Mouse (Mus musculus): ENCODE results near the gene Itgb5. TPM values are rescaled to one million over a fixed set of nuclear protein-coding genes. Genes with fewer than 3 reads are reported as not detected.
A peak's percentile ranks its signal among the peaks of the same experiment; 100 is the strongest.

Gene Itgb5
- total RNA-seq, 4 experiments from 2014 or later, result 42.5 to 81.2 (median 53.6) TPM

GRCm38 (mm10) chr16:33904553-33904952, 75.1 kb downstream of the Itgb5 start:
- DNase-seq (ENCODE audit: low spot score in 2 of 2), result no peak

DNA sequence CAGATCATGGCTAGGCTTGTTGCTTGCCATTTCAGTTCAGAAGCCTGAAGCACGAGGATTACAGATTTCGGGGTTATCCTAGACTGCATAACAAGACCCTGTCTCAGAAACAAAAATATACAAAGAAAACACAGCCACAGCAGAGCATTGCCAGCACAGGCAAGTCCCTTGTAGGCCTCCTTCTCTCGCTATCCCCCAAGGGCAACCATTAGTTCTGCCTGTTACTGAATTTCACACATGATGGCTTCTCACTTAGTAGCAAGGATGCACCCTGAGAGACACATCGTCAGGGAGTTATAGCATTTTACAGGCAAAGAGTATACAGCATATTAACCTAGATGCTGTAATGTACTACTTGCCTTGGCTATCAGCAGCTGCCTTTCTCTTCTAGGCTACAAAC, 78.8 kb downstream of the Itgb5 start:
- DNase-seq (ENCODE audit: low spot score in 2 of 2), result no peak

DNA sequence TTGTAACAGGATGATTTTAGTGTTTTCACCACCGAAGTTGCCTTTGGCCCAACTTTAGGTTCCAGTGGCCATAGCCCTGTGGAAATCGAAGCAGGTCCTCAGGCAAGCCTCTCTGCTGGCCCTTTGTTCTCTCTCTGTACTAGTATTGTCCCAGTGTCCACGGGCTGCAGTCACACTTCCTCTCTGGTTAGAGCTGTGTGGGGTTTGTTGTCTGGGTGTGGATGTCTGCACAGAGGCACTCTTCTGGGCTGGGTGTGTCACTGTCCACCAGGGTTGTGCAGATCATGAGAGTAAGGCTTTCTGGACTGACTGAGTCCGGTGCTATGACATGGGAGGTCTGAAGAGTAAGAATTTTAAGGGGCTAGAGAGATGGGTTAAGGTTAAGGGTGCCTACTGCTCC, 85.5 kb downstream of the Itgb5 start:
- DNase-seq (ENCODE audit: low spot score in 2 of 2), result no peak

DNA sequence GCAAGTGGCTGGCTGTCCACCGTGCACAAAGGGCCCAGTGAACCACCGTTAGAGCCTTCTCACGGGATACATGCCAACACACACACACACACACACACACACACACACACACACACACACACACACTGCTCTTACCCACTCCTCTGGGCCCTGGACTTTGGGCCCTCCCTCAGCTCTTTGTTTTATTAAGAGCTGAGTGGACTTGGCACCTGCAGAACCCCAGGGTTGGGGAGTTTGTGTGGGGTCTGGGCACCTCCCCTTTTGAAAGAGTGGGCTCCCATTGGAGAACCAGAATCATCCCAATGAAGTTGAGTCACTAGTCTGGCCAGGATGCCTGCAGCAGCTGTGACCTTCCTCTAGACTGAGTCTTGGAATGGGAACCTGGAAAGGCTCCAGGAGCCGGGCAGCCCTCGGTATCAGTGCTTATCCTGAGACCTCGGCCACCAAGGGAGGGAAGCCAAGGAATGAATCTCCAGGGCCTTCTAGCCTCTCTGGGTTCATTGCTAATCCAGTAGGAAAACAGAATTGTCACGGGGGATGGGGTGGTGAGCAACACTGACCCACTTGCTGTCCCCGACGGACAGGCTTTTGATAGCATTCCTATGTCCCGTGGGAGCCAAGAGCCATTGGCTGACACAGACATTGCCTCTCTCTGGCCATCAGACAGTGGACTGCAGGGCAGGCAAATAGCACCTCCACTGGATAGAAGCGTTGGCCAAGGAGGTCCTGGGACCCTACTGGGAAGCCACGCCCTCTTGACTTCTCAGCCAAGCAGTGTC, 87.2 kb downstream of the Itgb5 start:
- DNase-seq (ENCODE audit: low spot score in 2 of 2), result peak in 1 of 2 experiments; percentile 35

- no peak for DNase-seq (ENCODE audit: low spot score in 2 of 2)
These were observed 87.9 kb downstream of the Itgb5 start for GRCm38 (mm10) chr16:33917390-33917789.

DNA sequence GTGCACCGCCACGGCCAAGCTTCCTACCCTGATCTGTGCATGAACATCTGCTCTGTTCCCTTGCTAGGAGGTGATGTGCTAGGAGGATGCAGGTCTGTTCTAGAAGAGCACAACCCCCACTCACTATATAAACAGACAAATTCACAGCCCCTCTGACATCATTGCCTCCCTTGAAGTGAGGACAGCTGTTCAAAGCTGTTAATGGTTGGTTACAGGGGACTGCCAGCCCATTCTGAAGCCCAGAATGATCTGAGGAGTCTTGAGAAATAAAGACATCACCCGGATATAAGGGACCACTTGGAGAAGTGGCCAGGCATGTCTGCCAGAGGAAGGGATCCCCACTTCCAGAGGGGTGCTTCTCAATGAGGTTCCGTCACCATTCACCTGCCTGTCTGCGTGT, 88.5 kb downstream of the Itgb5 start:
- no peak for DNase-seq (ENCODE audit: low spot score in 2 of 2)

GRCm38 (mm10) chr16:33921514-33921913, 92.0 kb downstream of the Itgb5 start:
- DNase-seq (ENCODE audit: low spot score in 2 of 2), result no peak

DNA sequence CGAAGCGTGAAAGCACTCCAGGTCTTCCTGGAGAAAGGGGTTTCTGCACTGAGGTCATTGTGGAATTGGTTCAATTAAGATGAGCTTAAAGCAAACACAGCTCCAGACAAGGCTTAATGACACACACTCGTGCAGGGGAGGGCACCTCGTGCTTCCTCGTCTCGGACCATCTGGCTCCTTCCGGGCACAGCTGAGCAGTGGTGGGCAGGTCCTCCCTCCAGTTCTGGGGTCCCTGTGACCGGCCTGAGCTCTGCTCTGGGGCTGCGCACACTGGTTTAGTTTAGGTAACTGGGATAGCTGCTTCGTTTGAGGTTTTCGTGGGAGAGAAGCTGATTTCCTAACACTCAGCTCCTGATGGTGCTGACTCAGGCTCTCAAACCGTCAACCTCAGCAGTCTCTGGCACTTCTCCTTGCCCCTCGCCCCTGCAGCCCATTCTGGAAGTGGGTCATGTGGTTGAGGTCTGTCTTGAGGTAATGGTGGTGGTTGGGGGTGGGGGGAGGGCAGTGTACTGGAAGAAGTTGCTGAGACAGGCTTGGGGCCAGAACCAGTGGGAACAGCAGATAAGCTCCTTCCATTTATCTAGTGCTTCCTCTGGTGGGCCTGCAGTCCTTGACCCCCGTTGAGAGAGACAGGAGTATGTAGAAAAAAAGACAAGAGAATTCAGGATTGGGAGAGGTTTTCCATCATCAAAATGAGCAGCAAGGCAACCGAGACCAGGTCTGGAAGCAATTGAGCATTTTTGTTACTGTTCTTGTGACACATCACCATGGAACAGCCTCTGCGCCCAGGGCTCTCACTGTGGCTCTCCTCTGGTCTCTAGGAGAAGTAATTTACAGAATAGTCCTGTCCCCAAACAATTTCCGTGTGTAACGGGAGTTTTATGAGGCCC, 92.9 kb downstream of the Itgb5 start:
- DNase-seq (ENCODE audit: low spot score in 2 of 2), result no peak

DNA sequence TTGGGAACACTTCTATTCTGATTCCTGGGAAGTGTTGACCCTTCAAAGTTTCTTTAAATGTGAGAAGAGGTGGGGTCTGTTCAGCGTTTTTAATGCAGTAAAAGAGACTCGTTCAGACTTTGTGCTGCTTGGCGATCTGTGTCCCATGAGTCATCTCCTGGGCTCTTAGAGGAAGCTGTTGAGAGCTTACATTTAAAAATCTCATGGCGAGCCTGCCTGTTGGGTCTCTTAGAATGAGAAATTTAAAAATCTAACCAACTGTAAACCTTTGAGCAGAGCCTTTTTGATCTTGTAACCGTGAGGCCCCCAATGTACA, 93.5 kb downstream of the Itgb5 start:
- no peak for DNase-seq (ENCODE audit: low spot score in 2 of 2)

DNA sequence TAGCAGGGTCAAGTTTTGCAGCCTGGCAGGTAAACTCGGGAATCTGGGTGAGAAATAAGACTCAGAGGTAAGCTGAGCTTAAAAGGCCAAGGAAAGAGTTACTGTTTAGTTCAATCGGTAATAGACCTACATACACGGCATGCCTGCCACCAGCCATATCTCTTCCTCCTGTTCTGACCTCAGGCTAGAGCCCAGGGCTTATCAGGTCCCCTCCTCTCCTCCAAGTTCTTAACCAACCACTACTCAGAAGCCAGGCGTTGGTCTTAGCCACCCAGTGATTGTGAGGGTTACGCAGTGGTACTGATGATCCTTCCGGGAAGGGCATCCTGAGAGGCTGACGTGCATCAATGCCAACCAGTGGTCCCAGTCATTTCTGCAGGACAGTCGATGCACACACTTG, 94.3 kb downstream of the Itgb5 start:
- no peak for DNase-seq (ENCODE audit: low spot score in 2 of 2)

- no peak for DNase-seq (ENCODE audit: low spot score in 2 of 2)
These were observed 97.9 kb downstream of the Itgb5 start for GRCm38 (mm10) chr16:33927263-33927824.

DNA sequence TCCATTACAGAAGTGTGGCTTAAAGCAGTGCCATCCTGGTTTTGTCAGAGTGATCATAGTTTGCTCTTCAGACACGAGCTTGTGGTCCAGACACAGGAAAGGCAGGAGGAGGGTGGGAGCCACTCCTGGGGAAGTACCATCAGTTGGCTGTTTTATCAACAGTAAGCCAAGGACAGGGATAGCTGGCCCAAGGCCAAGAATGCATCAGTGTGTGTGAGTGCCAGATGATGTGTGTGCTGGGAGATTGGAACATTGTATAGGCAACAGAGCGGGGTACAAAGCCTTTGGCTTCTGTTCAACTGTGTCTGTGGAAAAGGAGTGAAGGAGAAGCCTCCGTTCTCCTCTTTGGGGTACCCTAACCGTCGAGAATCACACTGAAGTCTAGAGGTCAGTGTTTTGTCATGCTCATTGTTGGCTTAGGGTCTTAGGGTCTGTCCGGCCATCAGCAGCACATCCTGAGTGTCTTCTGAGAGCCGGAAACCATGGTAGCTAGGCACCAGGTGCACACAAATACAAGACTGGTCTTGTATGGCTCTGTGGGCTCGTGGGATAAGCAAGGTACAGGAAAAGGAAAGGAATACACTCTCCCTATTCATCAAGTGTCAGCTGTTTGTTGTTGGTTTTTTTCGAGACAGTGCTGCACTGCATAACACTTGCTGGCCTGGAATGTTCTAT, 99.5 kb downstream of the Itgb5 start:
- DNase-seq (ENCODE audit: low spot score in 2 of 2), result no peak

GRCm38 (mm10) chr16:33930785-33931184, 101.3 kb downstream of the Itgb5 start:
- DNase-seq (ENCODE audit: low spot score in 2 of 2), result no peak

GRCm38 (mm10) chr16:33931682-33932081, 102.2 kb downstream of the Itgb5 start:
- DNase-seq (ENCODE audit: low spot score in 2 of 2), result no peak

DNA sequence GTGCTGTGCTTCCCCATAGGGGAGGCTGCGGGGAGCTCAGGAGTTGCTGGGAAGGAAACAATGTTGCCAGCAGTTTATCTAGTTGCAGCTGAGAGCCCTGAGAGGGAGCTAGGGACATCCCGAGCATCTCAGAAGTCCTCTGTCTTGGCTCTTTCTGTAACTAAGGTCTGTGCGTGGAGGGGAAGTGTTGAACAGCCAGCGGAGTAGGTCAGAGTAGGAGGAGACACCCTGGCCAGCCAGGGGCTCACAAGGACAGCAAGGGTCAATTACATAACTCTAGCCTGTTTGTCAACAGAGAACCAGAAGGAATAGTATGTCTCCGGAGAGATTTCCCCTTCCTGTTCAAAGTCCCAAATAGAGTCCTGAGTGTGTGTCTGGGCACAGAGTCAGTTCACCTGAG, 102.7 kb downstream of the Itgb5 start:
- DNase-seq (ENCODE audit: low spot score in 2 of 2), result no peak

DNA sequence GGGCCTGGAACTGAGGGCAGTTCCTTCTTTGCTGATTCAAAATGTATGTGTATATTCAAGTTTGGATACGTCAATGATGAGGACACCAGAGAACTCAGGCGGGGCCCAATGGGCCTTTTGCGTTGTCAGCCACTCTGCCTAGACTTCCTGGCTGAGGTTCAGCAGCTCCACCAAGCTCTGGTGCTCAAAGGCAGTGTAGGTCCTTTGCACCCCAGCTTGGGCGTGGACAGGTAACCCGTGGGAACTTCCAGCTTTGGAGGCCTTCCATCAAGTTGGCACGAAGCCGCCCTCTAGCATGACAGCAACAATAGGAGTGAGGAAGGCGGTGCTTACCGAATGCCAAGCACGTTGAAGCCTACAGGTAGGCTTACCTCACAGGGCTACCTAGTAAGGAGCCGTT, 103.9 kb downstream of the Itgb5 start:
- no peak for DNase-seq (ENCODE audit: low spot score in 2 of 2)

DNA sequence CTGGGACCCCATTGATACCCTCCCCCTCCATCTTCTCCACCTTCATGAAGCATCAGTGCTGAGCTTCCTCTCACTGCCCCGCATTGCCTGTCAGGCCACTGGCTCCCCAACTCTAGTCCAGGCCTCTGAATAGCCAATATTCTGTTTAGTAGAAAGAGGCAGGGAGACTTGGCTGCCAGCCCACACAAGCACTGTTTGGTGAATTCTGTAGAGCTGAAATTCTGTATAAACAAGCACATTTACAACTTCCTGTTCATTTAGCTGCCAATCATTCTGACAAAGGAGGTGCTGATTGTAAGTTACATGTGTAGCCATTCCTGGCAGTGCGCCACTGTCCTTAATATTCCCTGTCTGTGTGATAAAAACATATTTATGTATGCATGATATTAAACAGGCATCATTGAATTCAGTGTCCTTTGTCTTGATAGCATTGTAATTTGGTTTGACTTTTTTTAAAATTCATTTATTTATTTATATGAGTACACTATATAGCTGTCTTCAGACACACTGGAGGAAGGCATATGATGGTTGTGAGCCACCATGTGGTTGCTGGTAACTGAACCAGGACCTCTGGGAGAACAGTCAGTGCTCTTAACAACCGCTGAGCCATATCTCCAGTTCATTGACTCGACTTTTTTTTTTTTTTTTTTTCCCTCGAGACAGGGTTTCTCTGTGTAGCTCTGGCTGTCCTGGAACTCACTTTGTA, 105.4 kb downstream of the Itgb5 start:
- DNase-seq (ENCODE audit: low spot score in 2 of 2), result peak in 1 of 2 experiments; percentile 43

DNA sequence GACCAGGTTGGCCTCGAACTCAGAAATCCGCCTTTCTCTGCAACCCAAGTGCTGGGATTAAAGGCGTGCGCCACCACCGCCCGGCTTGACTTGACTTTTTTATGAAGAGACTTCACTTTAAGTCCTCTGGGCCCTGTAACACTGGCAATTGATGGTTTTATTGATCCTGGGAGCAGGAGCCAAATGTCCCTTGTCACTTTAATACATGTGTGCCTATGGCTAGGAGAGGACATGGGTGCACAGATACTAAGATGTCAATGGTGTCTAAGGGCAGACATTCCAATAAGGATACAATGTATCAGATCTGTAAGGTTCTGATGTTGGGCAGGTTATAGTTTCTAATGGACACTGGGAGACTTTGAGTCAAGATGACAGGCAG, 105.9 kb downstream of the Itgb5 start:
- DNase-seq (ENCODE audit: low spot score in 2 of 2), result no peak

- DNase-seq (ENCODE audit: low spot score in 2 of 2), result no peak
These were observed 107.4 kb downstream of the Itgb5 start for GRCm38 (mm10) chr16:33936885-33937284.

DNA sequence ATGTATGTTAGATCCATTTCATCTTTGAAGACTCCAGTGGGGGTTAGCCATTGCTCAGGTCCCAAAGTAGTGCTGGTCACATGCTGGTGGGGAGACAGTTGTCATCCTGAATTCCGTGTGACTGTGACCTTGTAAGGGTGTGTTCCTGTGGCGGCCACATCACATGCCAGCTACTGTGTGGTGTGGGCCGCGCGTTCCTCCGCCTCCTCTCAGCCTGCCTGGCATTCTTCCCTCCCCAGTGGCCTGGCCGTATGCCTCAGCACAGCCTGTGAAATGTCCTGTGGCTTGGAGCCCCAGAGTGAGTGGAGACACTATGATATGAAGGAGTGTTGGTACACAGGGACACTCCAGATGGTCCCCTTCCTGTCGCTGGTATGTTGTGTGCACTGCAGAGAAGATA, 108.1 kb downstream of the Itgb5 start:
- peak in 1 of 2 experiments; percentile 39 for DNase-seq (ENCODE audit: low spot score in 2 of 2)
